Mouse (Mus musculus): ENCODE results near the gene Kptn. TPM values are rescaled to one million over a fixed set of nuclear protein-coding genes. Genes with fewer than 3 reads are reported as not detected.

Kptn gene
- total RNA-seq (2021) = 10 to 100 TPM; 22.9 to 24.3 TPM

DNA sequence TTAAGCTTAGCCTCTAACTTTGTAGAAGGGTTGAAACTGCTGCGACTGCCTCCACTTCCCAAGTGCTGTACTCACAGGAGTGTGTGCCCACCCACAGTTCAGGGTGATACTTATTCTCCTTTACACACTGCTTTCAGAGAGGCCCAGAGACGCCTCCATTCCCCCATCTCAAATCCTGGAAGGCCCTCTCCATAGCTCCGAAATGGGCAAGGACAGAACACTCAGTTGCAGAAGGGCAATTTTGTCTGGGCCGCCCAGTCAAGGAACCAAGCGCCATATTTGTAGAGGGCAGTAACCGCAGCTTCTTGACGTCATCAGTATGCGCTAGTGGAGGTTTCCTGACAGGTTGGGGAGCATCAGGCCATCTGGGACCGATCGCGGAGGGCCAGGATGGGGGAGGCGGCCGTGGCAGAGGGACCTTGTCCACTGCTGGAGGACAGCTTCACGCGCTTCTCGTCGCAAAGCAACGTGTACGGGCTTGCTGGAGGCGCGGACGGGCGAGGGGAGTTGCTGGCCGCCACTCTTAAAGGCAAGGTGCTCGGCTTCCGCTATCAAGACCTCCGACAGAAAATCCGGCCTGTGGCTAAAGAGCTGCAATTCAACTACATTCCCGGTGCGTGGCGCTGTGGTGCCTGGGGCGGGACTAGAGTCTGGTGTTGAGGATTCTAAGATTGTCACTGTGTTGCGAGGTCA lies at the start of gene Kptn:
Gene Kptn, plus strand, starts transcription at position 327 of the 693 bp plus-strand sequence.
- DNase-seq (ENCODE audit: low spot score) = peak; percentile 80
- intact Hi-C loops (cut with DNase I) = loop anchor here (2.0 kb wide), 1 partner anchor 19 kb away; no protein-coding TSS in a partner anchor

GRCm38 (mm10) chr7:16070846-16071245 lies 48.8 kb upstream of the Kptn start:
- intact Hi-C loops (cut with DNase I) = no loop called here
- DNase-seq (ENCODE audit: low spot score) = no peak

- DNase-seq (ENCODE audit: low spot score) = no peak
- intact Hi-C loops (cut with DNase I) = no loop called here
Observed at GRCm38 (mm10) chr7:16071906-16072305, 47.8 kb upstream of the Kptn start.

- no peak for DNase-seq (ENCODE audit: low spot score)
- intact Hi-C loops (cut with DNase I) = no loop called here
Observed at GRCm38 (mm10) chr7:16079947-16080346, 39.7 kb upstream of the Kptn start.

- intact Hi-C loops (cut with DNase I) = no loop called here
- DNase-seq (ENCODE audit: low spot score) = no peak
Observed at GRCm38 (mm10) chr7:16080581-16080980, 39.1 kb upstream of the Kptn start.

- no peak for DNase-seq (ENCODE audit: low spot score)
- intact Hi-C loops (cut with DNase I) = no loop called here
Observed at GRCm38 (mm10) chr7:16083361-16083760, 36.3 kb upstream of the Kptn start.

GRCm38 (mm10) chr7:16087587-16087986 lies 32.1 kb upstream of the Kptn start:
- intact Hi-C loops (cut with DNase I) = no loop called here
- no peak for DNase-seq (ENCODE audit: low spot score)

DNA sequence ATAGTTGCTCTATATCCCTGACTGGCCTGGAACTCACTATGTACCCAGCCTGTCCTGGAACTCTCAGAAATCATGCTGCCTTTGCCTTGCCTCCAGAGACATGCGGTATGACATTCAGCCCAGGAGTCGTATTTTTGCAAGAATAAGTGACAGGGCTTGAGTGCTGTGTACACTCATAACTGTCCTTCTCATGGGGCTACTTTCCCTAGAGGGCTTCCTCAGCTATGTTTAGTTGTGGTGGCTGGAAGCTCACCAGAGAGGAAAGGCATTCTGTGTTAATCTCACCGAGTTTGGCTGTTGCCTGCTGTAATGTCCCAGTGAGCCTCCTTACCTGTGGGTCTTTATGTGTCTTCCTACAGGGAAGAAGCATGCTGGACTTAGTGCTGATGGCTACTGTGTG lies 25.1 kb upstream of the Kptn start:
- no peak for DNase-seq (ENCODE audit: low spot score)
- intact Hi-C loops (cut with DNase I) = no loop called here

DNA sequence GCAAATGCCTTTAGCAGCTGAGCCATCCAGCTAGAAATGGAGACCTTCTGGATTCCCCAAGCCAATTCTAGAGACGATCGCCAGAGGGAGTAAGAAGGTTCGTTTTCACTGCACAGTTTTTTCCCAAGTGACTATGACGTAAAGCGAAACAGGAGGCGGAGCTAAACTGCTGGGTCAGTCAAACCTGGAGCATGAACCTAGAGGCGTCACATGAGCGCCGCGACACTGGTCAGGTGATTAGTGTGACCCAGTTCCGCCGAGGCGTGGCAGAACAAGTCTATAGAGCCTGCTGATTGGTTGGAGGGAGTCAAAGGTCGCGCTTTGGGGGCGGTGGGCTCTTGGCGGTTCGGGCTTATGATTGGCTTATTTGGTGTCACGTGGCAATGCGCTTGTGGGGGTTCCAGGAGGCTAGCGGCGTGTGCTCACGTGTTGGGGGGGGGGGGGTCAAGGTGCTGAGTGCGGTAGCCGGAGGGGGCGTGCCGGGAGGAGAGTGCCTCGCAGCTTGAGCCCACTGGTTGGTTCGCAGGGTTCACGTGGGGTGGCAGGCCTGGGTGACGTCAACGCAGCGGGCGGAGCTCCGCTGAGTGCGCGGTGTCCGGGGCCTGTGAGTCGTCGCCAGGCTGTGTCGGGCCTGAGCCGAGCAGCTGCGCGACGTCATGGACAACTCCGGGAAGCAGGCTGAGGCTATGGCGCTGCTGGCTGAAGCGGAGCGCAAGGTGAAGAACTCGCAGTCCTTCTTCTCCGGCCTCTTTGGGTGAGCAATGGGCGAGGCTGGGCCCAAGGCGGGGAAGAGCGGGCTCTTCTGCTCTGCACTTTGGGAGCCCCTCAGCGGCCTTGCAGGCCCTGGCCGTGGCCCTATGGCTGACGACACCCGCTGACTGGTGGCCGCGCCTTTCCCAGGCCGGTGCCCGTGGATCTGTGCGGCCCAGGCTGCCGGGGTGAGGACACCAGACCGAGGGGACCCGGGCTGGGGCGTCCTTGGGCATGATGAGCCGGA lies 21.4 kb upstream of the Kptn start, which contains the start of gene Napa:
Gene Napa, plus strand, starts transcription at position 438 of the 997 bp plus-strand sequence.
- intact Hi-C loops (cut with DNase I) = loop anchor here (5.0 kb wide), 1 partner anchor 164 kb away; no protein-coding TSS in a partner anchor

DNA sequence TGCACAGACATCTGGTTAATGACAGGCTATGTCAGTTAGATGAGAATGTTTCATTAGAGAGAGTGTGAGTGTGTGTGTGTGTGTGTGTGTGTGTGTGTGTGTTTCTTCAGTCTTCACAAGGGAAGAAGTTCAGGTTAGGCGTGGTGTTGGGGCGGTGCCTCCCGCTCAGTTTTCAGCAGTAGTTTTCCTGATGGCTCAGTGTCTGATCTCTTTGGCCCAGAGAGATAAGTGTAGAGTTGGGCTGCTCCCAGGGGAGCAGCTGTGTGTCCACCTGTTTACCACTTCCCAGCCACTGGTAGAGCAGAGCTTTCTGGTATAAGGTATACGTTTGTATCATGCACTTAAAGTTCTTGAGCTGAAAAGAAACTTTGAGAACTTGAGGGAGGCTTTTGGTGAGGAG lies 19.8 kb upstream of the Kptn start:
- DNase-seq (ENCODE audit: low spot score) = no peak
- intact Hi-C loops (cut with DNase I) = loop anchor here (2.0 to 5.0 kb wide), 2 partner anchors 19 to 162 kb away; partner anchors contain the start of gene Kptn

More for the DNA sequence above, 21.4 kb upstream of the Kptn start, which contains the start of gene Napa:
- DNase-seq (ENCODE audit: low spot score) = peak; percentile 99

GRCm38 (mm10) chr7:16101081-16101480 lies 18.6 kb upstream of the Kptn start:
- DNase-seq (ENCODE audit: low spot score) = no peak
- intact Hi-C loops (cut with DNase I) = loop anchor here (2.0 kb wide), 1 partner anchor 18 kb away; the partner anchor contains the start of gene Kptn

DNA sequence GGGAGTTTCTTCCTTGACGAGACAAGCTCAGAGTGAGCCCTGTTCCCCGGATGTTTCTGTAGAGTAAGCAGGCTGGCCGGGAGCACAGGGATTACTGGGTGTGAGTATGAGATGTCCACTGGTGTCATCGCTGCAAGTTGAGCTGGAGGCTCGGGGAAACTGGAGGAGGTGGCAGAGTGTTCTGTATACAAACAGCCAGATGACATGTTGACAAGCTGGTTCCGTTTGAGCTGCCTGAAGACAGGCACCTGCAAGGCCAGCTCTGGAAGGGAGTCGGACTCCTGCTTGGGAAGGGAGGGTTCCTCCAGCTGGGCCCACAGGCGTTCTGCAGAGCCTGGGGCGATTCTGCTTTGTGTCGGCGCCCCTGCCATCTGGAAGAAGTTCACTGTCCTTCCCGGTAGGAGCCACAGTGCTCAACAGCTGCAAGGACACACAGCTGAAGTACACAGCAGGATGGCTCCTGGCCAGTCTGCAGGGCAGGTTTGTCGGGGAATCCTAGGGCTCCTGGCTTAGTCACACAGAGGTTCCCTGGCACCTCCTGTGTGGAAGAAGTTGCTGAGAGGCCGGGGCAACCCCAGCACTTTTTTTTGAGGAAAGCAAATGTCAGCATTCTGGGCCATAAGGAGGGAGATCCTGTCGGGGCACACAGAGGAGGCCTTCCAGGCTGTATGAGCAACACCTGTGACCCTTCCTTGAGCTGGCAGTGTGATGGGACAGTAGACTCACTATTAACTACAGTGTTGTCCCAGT lies 17.8 kb upstream of the Kptn start:
- intact Hi-C loops (cut with DNase I) = loop anchor here (2.0 kb wide), 1 partner anchor 17 kb away; the partner anchor contains the start of gene Kptn
- DNase-seq (ENCODE audit: low spot score) = no peak

GRCm38 (mm10) chr7:16102686-16103226 lies 16.9 kb upstream of the Kptn start:
- DNase-seq (ENCODE audit: low spot score) = no peak

GRCm38 (mm10) chr7:16103760-16104159 lies 15.9 kb upstream of the Kptn start:
- no peak for DNase-seq (ENCODE audit: low spot score)
- intact Hi-C loops (cut with DNase I) = no loop called here

More at GRCm38 (mm10) chr7:16102686-16103226, 16.9 kb upstream of the Kptn start:
- intact Hi-C loops (cut with DNase I) = no loop called here

GRCm38 (mm10) chr7:16104611-16105388 lies 14.9 kb upstream of the Kptn start:
- intact Hi-C loops (cut with DNase I) = no loop called here
- no peak for DNase-seq (ENCODE audit: low spot score)

DNA sequence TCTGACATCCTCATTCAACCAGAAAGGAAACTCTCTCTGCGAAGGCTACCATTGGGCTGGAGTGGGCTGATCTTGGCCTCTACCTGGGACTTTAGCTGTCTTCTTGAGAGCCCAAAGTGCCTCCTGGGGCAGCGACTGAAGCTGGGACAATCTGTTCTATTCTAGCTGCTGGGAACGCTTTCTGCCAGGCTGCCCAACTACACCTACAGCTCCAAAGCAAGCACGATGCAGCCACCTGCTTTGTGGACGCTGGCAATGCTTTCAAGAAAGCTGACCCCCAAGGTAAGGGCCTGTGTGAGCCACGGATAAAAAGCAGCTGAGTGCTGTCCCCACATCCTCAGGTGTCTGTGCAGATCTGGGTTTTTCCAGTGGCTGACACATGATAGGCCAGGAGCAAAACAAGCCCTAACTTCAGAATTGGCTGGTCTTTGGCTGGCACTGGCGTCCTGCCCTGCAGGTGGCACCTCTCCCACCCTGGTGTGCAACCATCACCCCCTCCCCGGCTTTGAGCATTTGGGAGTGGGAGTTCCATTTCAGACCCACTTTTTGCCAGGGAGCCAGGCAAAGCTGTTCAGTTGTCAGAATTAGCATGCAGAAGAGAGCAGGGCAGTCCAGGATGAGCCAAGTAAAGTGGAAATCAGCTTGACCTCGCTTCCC lies 10.7 kb upstream of the Kptn start:
- intact Hi-C loops (cut with DNase I) = no loop called here
- no peak for DNase-seq (ENCODE audit: low spot score)

DNA sequence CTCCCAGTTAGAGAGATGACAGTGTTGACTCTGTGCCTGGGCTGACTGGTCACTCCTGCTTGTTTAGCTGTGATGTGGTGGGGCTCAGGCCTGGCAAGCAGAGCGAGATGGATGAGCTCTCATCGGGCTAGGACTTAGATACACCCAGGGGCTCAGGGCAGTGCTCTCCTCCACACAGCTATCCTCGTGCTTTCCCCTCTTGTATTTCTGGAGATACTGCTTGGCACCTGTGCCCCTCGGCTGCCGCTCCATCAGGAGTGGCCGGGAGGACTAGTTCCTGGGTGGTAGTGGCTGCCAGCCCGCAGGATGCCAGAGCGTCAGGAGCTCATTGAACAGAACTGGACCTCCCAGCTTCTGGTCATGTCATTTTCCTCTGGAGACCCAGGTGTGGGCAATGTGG lies 9.5 kb upstream of the Kptn start:
- no peak for DNase-seq (ENCODE audit: low spot score)
- intact Hi-C loops (cut with DNase I) = no loop called here
